Mouse (Mus musculus): ENCODE measurements around the gene Atoh7.

Atoh7 gene

GRCm38 (mm10) chr10:63099941-63100562 is 601 bp downstream of the Atoh7 start:
- DNase-seq = peak; percentile 70

- no peak for DNase-seq
Measured at GRCm38 (mm10) chr10:63100657-63101056, 1.2 kb downstream of the Atoh7 start.

- DNase-seq = no peak
Measured at GRCm38 (mm10) chr10:63113027-63113604, 13.7 kb downstream of the Atoh7 start.

- DNase-seq = no peak
Measured at GRCm38 (mm10) chr10:63113716-63114360, 14.4 kb downstream of the Atoh7 start.

- DNase-seq = no peak
Measured at GRCm38 (mm10) chr10:63115881-63116280, 16.4 kb downstream of the Atoh7 start.

- DNase-seq = no peak
Measured at GRCm38 (mm10) chr10:63116376-63116775, 16.9 kb downstream of the Atoh7 start.

- no peak for DNase-seq
Measured at GRCm38 (mm10) chr10:63117583-63117982, 18.1 kb downstream of the Atoh7 start.

- no peak for DNase-seq
Measured at GRCm38 (mm10) chr10:63119916-63120315, 20.5 kb downstream of the Atoh7 start.

- DNase-seq = no peak
Measured at GRCm38 (mm10) chr10:63121961-63122360, 22.5 kb downstream of the Atoh7 start.

- DNase-seq = no peak
Measured at GRCm38 (mm10) chr10:63122516-63122915, 23.1 kb downstream of the Atoh7 start.

- no peak for DNase-seq
Measured at GRCm38 (mm10) chr10:63123141-63123540, 23.7 kb downstream of the Atoh7 start.

GRCm38 (mm10) chr10:63124016-63124415 is 24.6 kb downstream of the Atoh7 start:
- DNase-seq = no peak

- no peak for DNase-seq
Measured at GRCm38 (mm10) chr10:63125343-63125742, 25.9 kb downstream of the Atoh7 start.

- no peak for DNase-seq
Measured at GRCm38 (mm10) chr10:63126116-63126515, 26.7 kb downstream of the Atoh7 start.

GRCm38 (mm10) chr10:63127156-63127555 is 27.7 kb downstream of the Atoh7 start:
- DNase-seq = no peak

GRCm38 (mm10) chr10:63128256-63128655 is 28.8 kb downstream of the Atoh7 start:
- no peak for DNase-seq

- no peak for DNase-seq
Measured at GRCm38 (mm10) chr10:63130500-63130899, 31.0 kb downstream of the Atoh7 start.

- DNase-seq = no peak
Measured at GRCm38 (mm10) chr10:63132356-63132755, 32.9 kb downstream of the Atoh7 start.

GRCm38 (mm10) chr10:63133326-63133725 is 33.9 kb downstream of the Atoh7 start:
- no peak for DNase-seq

- DNase-seq = peak; percentile 32
Measured at GRCm38 (mm10) chr10:63135680-63136079, 36.2 kb downstream of the Atoh7 start.

GRCm38 (mm10) chr10:63136436-63136835 is 37.0 kb downstream of the Atoh7 start:
- DNase-seq = no peak

- DNase-seq = no peak
Measured at GRCm38 (mm10) chr10:63142660-63143059, 43.2 kb downstream of the Atoh7 start.
